Mouse (Mus musculus): ENCODE results near the gene Slc4a10.

Gene Slc4a10

GRCm38 (mm10) chr2:62347762-62348161, 301.5 kb downstream of the Slc4a10 start:
- CTCF ChIA-PET, result no interaction called here

- CTCF ChIA-PET, result no interaction called here
Measured at GRCm38 (mm10) chr2:62352035-62352434, 305.8 kb downstream of the Slc4a10 start.

- CTCF ChIA-PET, result no interaction called here
Measured at GRCm38 (mm10) chr2:62355766-62356165, 309.5 kb downstream of the Slc4a10 start.

- CTCF ChIA-PET, result no interaction called here
Measured at GRCm38 (mm10) chr2:62356606-62357005, 310.3 kb downstream of the Slc4a10 start.

GRCm38 (mm10) chr2:62357259-62357658, 311.0 kb downstream of the Slc4a10 start:
- CTCF ChIA-PET, result no interaction called here

GRCm38 (mm10) chr2:62360872-62361271, 314.6 kb downstream of the Slc4a10 start:
- CTCF ChIA-PET, result interaction anchor here (0.7 kb wide), 1 partner anchor 264 kb away, joined by 3 read pairs; no protein-coding TSS in a partner anchor

- CTCF ChIA-PET, result interaction anchor here (0.7 kb wide), 1 partner anchor 263 kb away, joined by 3 read pairs; no protein-coding TSS in a partner anchor
Measured at GRCm38 (mm10) chr2:62361514-62361913, 315.3 kb downstream of the Slc4a10 start.

GRCm38 (mm10) chr2:62362211-62362610, 315.9 kb downstream of the Slc4a10 start:
- CTCF ChIA-PET, result interaction anchor here (0.7 kb wide), 1 partner anchor 44 kb away, joined by 3 read pairs; no protein-coding TSS in a partner anchor

- CTCF ChIA-PET, result no interaction called here
Measured at GRCm38 (mm10) chr2:62363606-62364005, 317.3 kb downstream of the Slc4a10 start.

- CTCF ChIA-PET, result no interaction called here
Measured at GRCm38 (mm10) chr2:62368349-62369053, 322.2 kb downstream of the Slc4a10 start.

GRCm38 (mm10) chr2:62370048-62370447, 323.8 kb downstream of the Slc4a10 start:
- CTCF ChIA-PET, result interaction anchor here (0.6 kb wide), 1 partner anchor 12 kb away, joined by 3 read pairs; no protein-coding TSS in a partner anchor

GRCm38 (mm10) chr2:62373692-62374091, 327.4 kb downstream of the Slc4a10 start:
- CTCF ChIA-PET, result no interaction called here
